Mouse (Mus musculus) thymus, adult 2 months (tissue): Measurements from ENCODE around the gene Il12a. TPM values are rescaled to one million over a fixed set of nuclear protein-coding genes. Genes with fewer than 3 reads are reported as not detected.

Experiments used
- DNase-seq: peaks from one replicate; pipeline ENCODE4 v3.0.0; 2021
- H3K27ac ChIP-seq: fragments of 200-500 bp; 2 replicates; pipeline ENCODE4 v1.5.1; 2012; ENCODE audit warnings: low read length, control low read depth; ENCODE audit not compliant: control insufficient read depth, insufficient read depth
- H3K27me3 ChIP-seq: fragments of 200-500 bp; 2 replicates; pipeline ENCODE4 v1.6.1; 2012; ENCODE audit warnings: mild to moderate bottlenecking, low read length, moderate library complexity, mixed read lengths; ENCODE audit not compliant: control insufficient read depth, insufficient read depth
- H3K36me3 ChIP-seq: fragments of 200-500 bp; 2 replicates; pipeline ENCODE4 v1.6.1; 2012; ENCODE audit warnings: mild to moderate bottlenecking, low read length, moderate library complexity; ENCODE audit not compliant: control insufficient read depth, insufficient read depth
- H3K4me1 ChIP-seq: fragments of 200-500 bp; replicated peaks from 2 replicates; pipeline ENCODE4 v1.6.1; 2012; ENCODE audit warnings: low read length; ENCODE audit not compliant: control insufficient read depth, insufficient read depth
- H3K4me3 ChIP-seq: fragments of 200-500 bp; 2 replicates; pipeline ENCODE4 v1.5.1; 2012; ENCODE audit warnings: mild to moderate bottlenecking, low read length, control low read depth, moderate library complexity; ENCODE audit not compliant: control insufficient read depth, insufficient read depth
- CTCF ChIP-seq: fragments of 200-500 bp; IDR thresholded peaks from 2 replicates; pipeline ENCODE4 v1.5.1; 2012; ENCODE audit warnings: mild to moderate bottlenecking, control low read depth, low read length, moderate library complexity, borderline replicate concordance; ENCODE audit not compliant: control insufficient read depth, poor library complexity, insufficient read depth; ENCODE audit errors: extremely low read depth
- POLR2A ChIP-seq: fragments of 200-500 bp; IDR thresholded peaks from 2 replicates; pipeline ENCODE4 v1.6.1; 2012; ENCODE audit warnings: mild to moderate bottlenecking, low read length, control low read depth, moderate library complexity; ENCODE audit not compliant: control insufficient read depth, poor library complexity, insufficient read depth; ENCODE audit errors: extremely low read depth
- WGBS: fragments of 180-500 bp; shearing (Covaris S2); methylation state at CpG from one replicate; pipeline ENCODE4 v1.1.7; 2018; 5-methylcytosine and 5-hydroxymethylcytosine counted together
- polyA plus RNA-seq: library from polyadenylated mRNA; depleted of rRNA; stranded (reverse); fragments of >200 nt; gene quantifications from 2 replicates; pipeline ENCODE4 v1.2.3, GENCODE M21; 2012

The Il12a gene
- polyA plus RNA-seq, 1 experiment: 3.2 TPM

- Histone ChIP-seq H3K4me3 (no peak overlapping the region), H3K27me3 (no peaks in the 10 kb centered on the region), H3K4me1 (peaks cover 7% of the 10 kb centered on the region), H3K36me3 (no peaks in the 10 kb centered on the region), H3K27ac (no peak overlapping the region)
- TF ChIP-seq CTCF (no peak), POLR2A (no peak)
- no peak for DNase-seq
- 34% methylated on average over 9 of the region's 9 CpGs for WGBS
These were observed 32.7 kb upstream of the Il12a start for GRCm38 (mm10) chr3:68657589-68658245.

DNA sequence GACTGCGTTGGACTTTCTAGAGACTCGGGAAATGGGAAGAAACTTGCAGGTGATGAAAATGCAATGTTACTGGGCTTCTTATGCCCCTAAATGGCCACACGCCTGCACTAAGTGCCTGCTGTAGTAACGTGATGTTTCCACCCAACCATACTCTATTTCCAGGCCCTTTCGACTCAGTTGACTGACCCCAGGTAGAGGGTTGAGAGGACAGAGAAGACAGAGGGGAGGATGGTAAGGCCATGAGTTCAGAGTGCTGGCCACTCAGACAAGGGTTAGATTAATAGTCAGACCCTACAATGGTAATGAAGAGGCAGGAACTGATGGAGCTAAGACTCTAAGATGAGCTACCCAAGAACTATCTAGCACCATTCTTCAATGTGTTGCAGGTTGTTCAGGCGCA is 30.4 kb upstream of the Il12a start:
- TF ChIP-seq CTCF: no peak
- TF ChIP-seq POLR2A: no peak
- 98% methylated on average over 6 of the region's 6 CpGs for WGBS
- no peak for DNase-seq
- Histone ChIP-seq H3K36me3 (no peaks in the 10 kb centered on the region), H3K4me1 (peaks cover 7% of the 10 kb centered on the region), H3K4me3 (no peak overlapping the region), H3K27ac (no peak overlapping the region), H3K27me3 (no peaks in the 10 kb centered on the region)

- Histone ChIP-seq H3K27ac (no peak overlapping the region), H3K4me1 (peaks cover 7% of the 10 kb centered on the region), H3K4me3 (no peak overlapping the region), H3K36me3 (no peaks in the 10 kb centered on the region), H3K27me3 (no peaks in the 10 kb centered on the region)
- DNase-seq: no peak
- WGBS: 75% methylated on average over 4 of the region's 4 CpGs
- TF ChIP-seq CTCF (no peak), POLR2A (no peak)
These were observed 29.9 kb upstream of the Il12a start for GRCm38 (mm10) chr3:68660538-68660937.

DNA sequence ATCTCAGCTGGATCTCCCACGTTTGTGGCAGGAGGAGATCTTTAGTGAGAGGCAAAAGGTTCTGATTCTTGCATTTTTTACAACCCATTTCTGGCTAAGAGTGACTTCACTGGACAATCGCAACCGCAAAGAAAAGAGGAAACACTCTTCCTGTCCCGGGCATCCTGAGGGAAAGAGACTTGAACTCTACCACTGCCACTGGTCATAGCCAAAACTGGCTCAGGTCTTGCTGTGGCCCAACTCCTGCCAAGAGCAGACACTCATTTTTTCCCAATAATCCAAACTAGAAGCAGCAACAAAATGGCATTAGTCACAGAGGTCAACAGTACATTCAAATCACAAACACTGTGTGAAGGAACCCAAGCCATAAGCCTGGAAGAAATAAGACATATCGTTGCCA is 28.1 kb upstream of the Il12a start:
- H3K36me3 ChIP-seq: no peaks in the 10 kb centered on the region
- WGBS: 27% methylated on average over 5 of the region's 5 CpGs
- no peak for TF ChIP-seq POLR2A
- TF ChIP-seq CTCF: no peak
- H3K27ac ChIP-seq: no peak overlapping the region
- no peaks in the 10 kb centered on the region for H3K27me3 ChIP-seq
- H3K4me1 ChIP-seq: peaks cover 14% of the 10 kb centered on the region
- no peak overlapping the region for H3K4me3 ChIP-seq
- DNase-seq: no peak

DNA sequence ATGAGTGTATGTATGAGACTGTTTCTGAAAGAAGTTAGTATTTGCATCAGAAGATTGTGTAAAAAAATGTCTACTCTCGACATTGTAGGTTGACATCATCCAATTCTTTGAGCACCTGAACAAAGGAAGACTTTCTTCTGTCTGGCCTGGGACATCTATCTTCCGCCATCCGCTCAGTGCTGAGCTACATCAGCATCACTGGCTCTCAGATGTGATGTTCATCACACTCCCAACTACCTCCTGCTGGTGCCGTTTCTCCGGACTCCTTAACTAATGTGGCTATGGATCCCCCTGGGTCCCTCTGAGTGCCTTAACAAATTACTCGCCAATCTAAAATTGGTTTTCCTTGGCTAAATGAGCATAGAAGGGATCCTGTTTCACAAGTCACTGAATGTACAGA is 26.1 kb upstream of the Il12a start:
- Histone ChIP-seq H3K4me3 (no peak overlapping the region), H3K27me3 (no peaks in the 10 kb centered on the region), H3K36me3 (no peaks in the 10 kb centered on the region), H3K27ac (no peak overlapping the region), H3K4me1 (peaks cover 13% of the 10 kb centered on the region)
- TF ChIP-seq POLR2A: no peak
- TF ChIP-seq CTCF: no peak
- DNase-seq: no peak
- WGBS: 93% methylated on average over 6 of the region's 6 CpGs

- TF ChIP-seq POLR2A (no peak), CTCF (no peak)
- H3K27ac ChIP-seq: no peak overlapping the region
- no peaks in the 10 kb centered on the region for H3K27me3 ChIP-seq
- no peaks in the 10 kb centered on the region for H3K36me3 ChIP-seq
- DNase-seq: no peak
- no peak overlapping the region for H3K4me3 ChIP-seq
- WGBS: 49% methylated on average over 7 of the region's 7 CpGs
- H3K4me1 ChIP-seq: peaks cover 13% of the 10 kb centered on the region
These were observed 24.1 kb upstream of the Il12a start for GRCm38 (mm10) chr3:68666377-68666776.

GRCm38 (mm10) chr3:68667852-68668251 is 22.6 kb upstream of the Il12a start:
- no peak for DNase-seq
- 98% methylated on average over 1 of the region's 1 CpGs for WGBS
- TF ChIP-seq POLR2A: no peak
- TF ChIP-seq CTCF: no peak
- Histone ChIP-seq H3K4me1 (peaks cover 10% of the 10 kb centered on the region), H3K27ac (no peak overlapping the region), H3K27me3 (no peaks in the 10 kb centered on the region), H3K4me3 (no peak overlapping the region), H3K36me3 (no peaks in the 10 kb centered on the region)
